Mouse (Mus musculus) pancreas, adult 10 weeks (tissue): Measurements from ENCODE around the gene Lrrc19. TPM values are rescaled to one million over a fixed set of nuclear protein-coding genes. Genes with fewer than 3 reads are reported as not detected.

Experiments
- polyA plus RNA-seq: library from polyadenylated mRNA; stranded (reverse); fragments of 350-450 nt; fragmentation: Illumina TruSeq; extraction: RNeasy Lipid Tissue Mini Kit (QIAGEN cat#74804); gene quantifications from one replicate; pipeline ENCODE4 v1.2.3, GENCODE M21; 2015; ENCODE audit warnings: low read depth, low replicate concordance; ENCODE audit not compliant: insufficient read depth

Gene Lrrc19
- polyA plus RNA-seq, result not detected

GRCm38 (mm10) chr4:94649920-94650319, at the start of gene Lrrc19:
Lrrc19 (minus strand) TSS chr4:94650144.

GRCm38 (mm10) chr4:94613972-94614626, 35.8 kb downstream of the Lrrc19 start, which contains the start of gene Ift74:
Ift74 (plus strand) TSS chr4:94614491.

GRCm38 (mm10) chr4:94603031-94603629, 46.8 kb downstream of the Lrrc19 start, which contains the start of gene Plaa:
Plaa (minus strand) TSS chr4:94603244.

Other genes with a start within 250 kb of the Lrrc19 start
- gene Gm10306, start 93.6 kb downstream of the Lrrc19 start, polyA plus RNA-seq, result not detected
- gene Caap1, start 93.3 kb downstream of the Lrrc19 start, polyA plus RNA-seq, result 2.8 TPM
- gene Plaa, start 46.9 kb downstream of the Lrrc19 start, polyA plus RNA-seq, result 10.7 TPM
- 3.7 TPM for gene Ift74, start 35.7 kb downstream of the Lrrc19 start, polyA plus RNA-seq
- gene Tek, start 89.1 kb upstream of the Lrrc19 start, polyA plus RNA-seq, result 16.3 TPM